Mouse (Mus musculus): ENCODE measurements around the gene Agbl4. TPM values are rescaled to one million over a fixed set of nuclear protein-coding genes. Genes with fewer than 3 reads are reported as not detected.

Agbl4 gene
- polyA plus RNA-seq, 1 experiment, result 2.4 TPM

GRCm38 (mm10) chr4:110597726-110598283 lies 200.3 kb downstream of the Agbl4 start:
- peak; percentile 8 for DNase-seq (ENCODE audit: low read depth)
- TF ChIP-seq POLR2A (IDR thresholded peaks at IDR 0.05; ENCODE audit: borderline replicate concordance, extremely low read depth, insufficient read depth, insufficient read length, poor library complexity, severe bottlenecking) (no peak), CTCF (IDR thresholded peaks at IDR 0.05; ENCODE audit: borderline replicate concordance, extremely low read depth, insufficient read depth, insufficient read length) (no peak)

- no peak for TF ChIP-seq POLR2A (IDR thresholded peaks at IDR 0.05; ENCODE audit: borderline replicate concordance, extremely low read depth, insufficient read depth, insufficient read length, poor library complexity, severe bottlenecking)
- TF ChIP-seq CTCF (IDR thresholded peaks at IDR 0.05; ENCODE audit: borderline replicate concordance, extremely low read depth, insufficient read depth, insufficient read length), result no peak
- no peak for DNase-seq (ENCODE audit: low read depth)
Measured at GRCm38 (mm10) chr4:110641417-110641816, 244.0 kb downstream of the Agbl4 start.

DNA sequence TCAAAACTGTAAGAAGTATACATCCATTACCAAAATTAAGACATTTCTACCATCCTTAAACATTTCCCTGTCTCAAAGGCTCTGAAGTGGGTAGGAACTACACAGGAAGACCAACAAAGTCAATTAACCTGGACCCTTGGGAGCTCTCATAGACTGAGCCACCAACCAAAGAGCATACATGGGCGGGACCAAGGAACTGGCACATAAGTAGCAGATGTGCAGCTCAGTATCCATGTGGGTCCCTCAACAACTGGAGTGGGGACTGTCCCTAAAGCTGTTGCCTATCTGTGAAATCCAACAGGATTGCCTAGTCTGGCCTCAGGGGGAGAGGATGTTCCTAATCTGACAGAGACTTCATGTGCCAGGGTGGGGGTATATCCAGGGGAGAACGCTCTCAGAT lies 265.5 kb downstream of the Agbl4 start:
- TF ChIP-seq CTCF (IDR thresholded peaks at IDR 0.05; ENCODE audit: borderline replicate concordance, extremely low read depth, insufficient read depth, insufficient read length) (no peak), POLR2A (IDR thresholded peaks at IDR 0.05; ENCODE audit: borderline replicate concordance, extremely low read depth, insufficient read depth, insufficient read length, poor library complexity, severe bottlenecking) (no peak)
- DNase-seq (ENCODE audit: low read depth), result no peak

- no peak for TF ChIP-seq POLR2A (IDR thresholded peaks at IDR 0.05; ENCODE audit: borderline replicate concordance, extremely low read depth, insufficient read depth, insufficient read length, poor library complexity, severe bottlenecking)
- TF ChIP-seq CTCF (IDR thresholded peaks at IDR 0.05; ENCODE audit: borderline replicate concordance, extremely low read depth, insufficient read depth, insufficient read length), result no peak
- no peak for DNase-seq (ENCODE audit: low read depth)
Measured at GRCm38 (mm10) chr4:110674121-110674520, 276.7 kb downstream of the Agbl4 start.

GRCm38 (mm10) chr4:110735141-110735540 lies 337.7 kb downstream of the Agbl4 start:
- DNase-seq (ENCODE audit: low read depth), result peak; percentile 22
- TF ChIP-seq CTCF (IDR thresholded peaks at IDR 0.05; ENCODE audit: borderline replicate concordance, extremely low read depth, insufficient read depth, insufficient read length) (no peak), POLR2A (IDR thresholded peaks at IDR 0.05; ENCODE audit: borderline replicate concordance, extremely low read depth, insufficient read depth, insufficient read length, poor library complexity, severe bottlenecking) (no peak)

GRCm38 (mm10) chr4:110757941-110758340 lies 360.5 kb downstream of the Agbl4 start:
- no peak for TF ChIP-seq CTCF (IDR thresholded peaks at IDR 0.05; ENCODE audit: borderline replicate concordance, extremely low read depth, insufficient read depth, insufficient read length)
- TF ChIP-seq POLR2A (IDR thresholded peaks at IDR 0.05; ENCODE audit: borderline replicate concordance, extremely low read depth, insufficient read depth, insufficient read length, poor library complexity, severe bottlenecking), result no peak

DNA sequence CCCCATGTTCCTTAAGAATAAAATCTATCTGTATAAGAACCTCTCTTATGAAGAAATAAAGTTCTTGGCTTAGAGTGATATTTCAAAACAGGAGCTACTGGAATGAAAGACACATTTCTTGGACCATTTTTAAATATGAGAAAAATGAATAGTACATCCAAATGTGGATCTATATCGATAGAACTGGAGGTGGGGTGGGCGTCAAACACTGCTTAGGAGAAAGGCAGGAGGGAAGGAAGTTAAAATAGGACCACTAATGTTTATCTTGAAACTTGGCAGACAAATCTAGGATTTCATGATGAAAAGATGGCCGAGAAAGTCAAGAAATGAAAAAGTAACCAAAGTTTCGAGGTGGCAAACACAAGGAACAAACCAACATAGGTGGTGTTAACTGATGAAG lies 391.1 kb downstream of the Agbl4 start:
- DNase-seq (ENCODE audit: low read depth), result no peak

More at GRCm38 (mm10) chr4:110757941-110758340, 360.5 kb downstream of the Agbl4 start:
- no peak for DNase-seq (ENCODE audit: low read depth)

DNA sequence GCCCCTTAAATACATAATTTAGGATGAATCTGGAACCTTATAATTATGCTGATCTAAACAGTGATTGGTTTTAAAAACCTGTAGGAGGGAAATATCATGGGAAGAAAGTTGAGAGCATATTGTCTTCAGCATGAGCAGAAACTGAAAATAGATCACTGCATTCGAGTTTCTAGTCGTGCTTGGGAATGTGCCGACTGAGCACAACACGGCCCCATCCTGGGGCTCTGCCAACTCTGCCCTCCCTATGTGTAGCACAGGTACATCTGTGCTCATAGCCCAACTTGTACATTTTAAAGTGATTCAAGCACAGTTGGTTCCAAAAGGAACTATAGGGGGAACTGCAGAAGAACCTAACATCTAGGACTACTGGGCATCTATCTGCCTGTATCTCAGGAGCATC lies 402.4 kb downstream of the Agbl4 start:
- TF ChIP-seq POLR2A (IDR thresholded peaks at IDR 0.05; ENCODE audit: borderline replicate concordance, extremely low read depth, insufficient read depth, insufficient read length, poor library complexity, severe bottlenecking), result no peak
- TF ChIP-seq CTCF (IDR thresholded peaks at IDR 0.05; ENCODE audit: borderline replicate concordance, extremely low read depth, insufficient read depth, insufficient read length), result no peak
- no peak for DNase-seq (ENCODE audit: low read depth)

More for the DNA sequence above, 391.1 kb downstream of the Agbl4 start:
- no peak for TF ChIP-seq POLR2A (IDR thresholded peaks at IDR 0.05; ENCODE audit: borderline replicate concordance, extremely low read depth, insufficient read depth, insufficient read length, poor library complexity, severe bottlenecking)
- no peak for TF ChIP-seq CTCF (IDR thresholded peaks at IDR 0.05; ENCODE audit: borderline replicate concordance, extremely low read depth, insufficient read depth, insufficient read length)

DNA sequence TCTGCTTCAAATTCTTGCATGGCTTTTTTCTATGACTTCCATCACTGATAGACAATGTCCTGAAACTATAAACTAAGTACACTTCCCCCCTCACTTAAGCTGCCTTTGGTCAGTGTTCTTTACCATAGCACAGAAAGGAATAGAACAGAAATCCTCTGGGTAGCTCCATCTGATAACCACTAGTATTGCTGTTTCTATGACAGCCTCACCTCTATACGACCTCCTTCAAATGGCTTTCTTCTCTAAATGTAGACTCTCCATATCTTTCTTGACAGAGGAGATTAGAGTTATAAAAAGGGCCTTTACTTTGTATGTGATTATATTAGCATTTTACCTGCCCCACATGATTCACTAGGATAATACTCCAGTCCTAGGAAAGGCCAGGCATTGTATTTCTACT lies 413.5 kb downstream of the Agbl4 start:
- no peak for DNase-seq (ENCODE audit: low read depth)
- TF ChIP-seq POLR2A (IDR thresholded peaks at IDR 0.05; ENCODE audit: borderline replicate concordance, extremely low read depth, insufficient read depth, insufficient read length, poor library complexity, severe bottlenecking), result no peak
- TF ChIP-seq CTCF (IDR thresholded peaks at IDR 0.05; ENCODE audit: borderline replicate concordance, extremely low read depth, insufficient read depth, insufficient read length), result no peak

- no peak for DNase-seq (ENCODE audit: low read depth)
- no peak for TF ChIP-seq POLR2A (IDR thresholded peaks at IDR 0.05; ENCODE audit: borderline replicate concordance, extremely low read depth, insufficient read depth, insufficient read length, poor library complexity, severe bottlenecking)
- no peak for TF ChIP-seq CTCF (IDR thresholded peaks at IDR 0.05; ENCODE audit: borderline replicate concordance, extremely low read depth, insufficient read depth, insufficient read length)
Measured at GRCm38 (mm10) chr4:110832776-110833175, 435.3 kb downstream of the Agbl4 start.

- peak; percentile 82 for DNase-seq (ENCODE audit: low read depth)
- TF ChIP-seq CTCF (IDR thresholded peaks at IDR 0.05; ENCODE audit: borderline replicate concordance, extremely low read depth, insufficient read depth, insufficient read length), result no peak
Measured at GRCm38 (mm10) chr4:110879719-110880443, 482.4 kb downstream of the Agbl4 start.

DNA sequence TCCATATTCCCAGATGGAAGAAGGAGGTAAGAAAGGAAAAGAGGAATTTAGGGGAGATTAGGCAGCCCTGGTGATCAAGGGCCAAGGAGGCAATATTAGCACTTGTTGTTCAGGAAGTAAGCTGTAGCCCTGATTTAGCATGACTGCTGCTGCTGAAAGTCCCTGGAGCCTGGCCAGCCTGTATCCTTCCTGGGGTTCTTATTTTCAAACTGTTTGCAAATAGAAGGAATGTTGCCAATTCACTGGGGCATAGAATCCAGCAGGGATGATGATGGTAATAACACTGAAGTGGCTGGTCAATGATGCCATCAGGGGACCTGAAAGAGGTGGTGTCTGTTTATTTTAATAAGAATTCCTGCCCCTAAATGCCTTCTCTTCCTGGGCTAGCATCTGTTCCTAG lies 518.6 kb downstream of the Agbl4 start:
- DNase-seq (ENCODE audit: low read depth), result peak; percentile 56
- no peak for TF ChIP-seq CTCF (IDR thresholded peaks at IDR 0.05; ENCODE audit: borderline replicate concordance, extremely low read depth, insufficient read depth, insufficient read length)
- no peak for TF ChIP-seq POLR2A (IDR thresholded peaks at IDR 0.05; ENCODE audit: borderline replicate concordance, extremely low read depth, insufficient read depth, insufficient read length, poor library complexity, severe bottlenecking)
